Mouse (Mus musculus) frontal cortex, postnatal 14 days (tissue): ENCODE measurements around the gene C1qb.
A peak's percentile ranks its signal among the peaks of the same experiment; 100 is the strongest.

Experiments used
- DNase-seq, 2 experiments: peaks; one replicate each; pipeline ENCODE4 v3.0.0; 2022; ENCODE audit warnings: low spot score in 2 of 2

Gene C1qb

DNA sequence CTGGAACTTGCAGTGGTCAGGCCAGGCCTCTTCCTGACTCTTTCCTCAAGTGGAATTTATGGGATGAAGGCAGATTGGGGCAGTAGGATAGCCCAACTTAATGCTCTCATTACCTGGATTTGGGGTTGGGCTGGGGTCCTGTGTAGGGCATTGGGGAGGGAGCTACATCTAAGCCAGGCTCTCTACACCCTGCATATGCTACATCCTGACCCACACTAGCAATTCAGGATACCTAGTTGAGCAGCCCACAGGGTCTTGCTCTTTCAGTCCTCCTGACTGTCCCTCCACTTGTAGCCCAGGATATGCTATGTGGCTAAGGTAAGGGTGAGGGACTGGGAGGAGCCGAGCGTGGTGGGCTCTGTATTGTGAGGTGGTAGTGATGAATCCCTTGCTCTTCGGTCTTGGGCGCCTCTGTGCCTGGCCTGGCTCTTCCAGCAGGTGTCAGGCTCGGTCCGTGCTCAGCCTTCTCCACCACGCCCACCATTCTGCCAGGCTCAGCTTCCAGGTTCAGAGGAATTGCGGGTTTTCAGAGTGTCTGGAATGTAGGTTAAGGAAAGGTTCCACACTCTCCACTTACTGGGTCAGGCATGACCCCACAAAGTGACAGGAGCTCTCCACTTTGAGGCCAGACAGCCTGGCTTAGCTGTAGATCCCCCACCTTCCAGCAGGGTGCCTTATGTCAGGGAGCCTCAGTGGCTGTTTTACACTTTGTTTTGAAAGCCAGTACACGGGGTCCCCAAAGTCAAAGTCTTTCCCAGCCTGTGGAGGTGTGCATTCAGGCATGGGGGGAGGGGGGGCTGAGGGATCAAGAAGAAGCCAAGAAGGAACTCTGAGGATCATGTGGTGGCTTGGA lies 7.9 kb upstream of the C1qb start:
- DNase-seq = peak; percentile 31 to 64

DNA sequence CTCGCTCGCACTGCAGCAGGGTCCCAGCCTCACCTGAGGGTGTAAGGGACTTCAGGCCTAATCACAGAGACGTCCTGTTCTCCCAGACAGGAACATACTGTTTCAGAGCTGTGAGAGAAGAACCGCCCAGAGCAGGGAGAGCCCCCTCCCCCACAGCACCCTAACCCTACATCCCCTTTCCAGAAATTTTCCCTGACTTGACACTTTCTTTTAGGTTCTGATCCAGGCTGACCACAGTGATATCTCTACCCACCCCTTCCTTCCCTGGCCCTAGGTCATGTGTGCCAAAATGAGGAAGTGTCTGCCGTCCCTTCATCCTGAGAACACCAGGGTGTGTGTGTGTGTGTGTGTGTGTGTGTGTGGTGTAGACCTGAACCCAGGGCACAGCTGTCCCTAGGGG lies 6.8 kb upstream of the C1qb start, which contains the start of gene C1qc:
Gene C1qc, minus strand, starts transcription at position 255 of the 400 bp plus-strand sequence.
- peak in 1 of 2 experiments; percentile 28 for DNase-seq

DNA sequence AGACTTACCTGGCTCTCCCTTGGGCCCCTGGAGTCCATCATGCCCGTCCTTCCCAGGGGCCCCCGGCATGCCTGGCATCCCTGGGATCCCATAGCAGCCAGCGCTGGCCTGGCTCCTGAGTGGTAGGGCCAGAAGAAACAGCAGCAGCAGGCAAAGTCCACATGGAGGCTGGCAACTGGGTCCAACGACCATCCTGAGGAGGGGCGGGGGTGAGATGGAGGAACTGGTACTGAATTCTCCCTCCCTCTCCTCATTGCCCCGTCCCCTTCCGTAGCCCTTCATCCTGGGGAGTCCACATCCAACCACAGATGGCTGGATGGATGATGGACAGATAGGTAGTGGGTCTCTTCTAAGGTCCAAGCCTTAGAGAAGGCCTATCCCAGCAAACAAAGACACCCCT lies 6.4 kb upstream of the C1qb start:
- no peak for DNase-seq

DNA sequence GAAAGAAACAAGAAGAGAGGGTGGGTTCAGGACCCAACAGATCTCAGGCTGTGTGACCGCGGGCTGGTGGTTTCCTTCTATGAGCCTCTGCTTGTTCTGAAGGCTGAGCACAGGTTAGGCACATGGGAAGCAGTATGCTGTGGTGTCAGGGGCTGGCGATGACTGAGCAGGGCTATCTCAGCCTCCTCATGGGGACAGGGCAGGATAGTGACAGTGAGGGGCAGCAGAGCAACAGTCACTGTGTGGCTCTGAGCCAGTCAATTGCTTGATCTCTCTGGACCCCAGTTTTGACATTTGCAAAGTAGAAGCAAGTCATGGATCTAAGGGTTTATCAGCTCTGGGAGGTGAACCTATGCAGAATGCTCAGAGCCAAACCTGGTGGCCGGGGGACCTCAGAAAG lies 5.1 kb upstream of the C1qb start:
- no peak for DNase-seq

DNA sequence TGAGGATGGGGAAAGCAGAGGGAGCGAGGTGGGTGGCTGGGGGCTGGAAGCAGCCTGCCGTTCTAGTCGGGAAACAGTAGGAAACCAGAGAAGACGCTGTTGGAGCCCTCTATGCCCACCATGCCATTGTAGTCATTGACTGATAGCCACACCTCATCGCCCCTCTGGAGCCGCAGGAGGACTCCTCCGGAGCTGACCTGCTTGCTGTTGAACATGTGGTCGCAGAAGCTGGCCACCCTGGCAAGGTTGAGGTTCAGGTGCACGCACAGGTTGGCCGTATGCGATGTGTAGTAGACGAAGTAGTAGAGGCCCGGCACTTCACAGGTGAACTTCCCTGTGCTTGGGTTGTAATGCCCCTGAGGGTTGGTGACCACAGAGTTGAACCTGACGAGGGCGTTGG lies 4.0 kb upstream of the C1qb start:
- no peak for DNase-seq

DNA sequence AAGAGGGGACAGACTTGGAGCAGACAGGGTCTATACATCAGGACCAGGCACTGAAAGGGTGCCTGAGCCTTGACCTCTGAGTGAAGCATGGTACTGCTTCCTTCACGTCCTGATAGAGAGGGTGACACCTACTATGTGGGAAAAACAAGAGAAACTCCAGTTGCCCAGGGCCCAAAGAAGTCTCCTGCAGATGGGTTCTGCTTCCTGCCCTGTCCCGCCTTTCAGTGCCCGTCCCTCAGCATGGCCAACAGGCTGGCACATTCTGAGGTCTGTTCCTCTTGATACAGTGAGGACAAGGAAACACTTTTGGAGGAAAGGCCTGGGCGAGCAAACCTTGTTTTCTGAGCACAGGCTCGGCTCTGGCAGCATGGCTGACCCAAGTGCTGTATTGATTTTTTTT lies 1.7 kb upstream of the C1qb start:
- no peak for DNase-seq

DNA sequence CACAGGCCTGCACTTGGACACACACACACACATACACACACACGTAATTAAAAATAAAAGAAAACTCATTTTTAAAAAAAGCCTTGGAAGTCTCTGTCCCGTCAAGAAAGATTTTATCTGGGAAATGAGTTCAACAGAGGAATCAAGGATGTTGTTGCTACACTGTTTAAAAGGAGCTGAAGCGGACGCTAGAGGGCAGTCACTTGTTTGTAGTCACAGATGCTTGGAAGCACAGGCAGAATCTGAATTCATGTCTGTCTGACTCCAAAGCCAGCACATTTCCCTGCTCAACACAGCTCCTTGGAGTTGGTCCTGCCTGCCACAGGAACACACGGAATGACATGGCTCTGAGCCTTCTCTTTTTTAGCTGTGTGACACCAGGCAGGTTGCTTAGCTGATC lies 7.4 kb downstream of the C1qb start:
- DNase-seq = no peak

DNA sequence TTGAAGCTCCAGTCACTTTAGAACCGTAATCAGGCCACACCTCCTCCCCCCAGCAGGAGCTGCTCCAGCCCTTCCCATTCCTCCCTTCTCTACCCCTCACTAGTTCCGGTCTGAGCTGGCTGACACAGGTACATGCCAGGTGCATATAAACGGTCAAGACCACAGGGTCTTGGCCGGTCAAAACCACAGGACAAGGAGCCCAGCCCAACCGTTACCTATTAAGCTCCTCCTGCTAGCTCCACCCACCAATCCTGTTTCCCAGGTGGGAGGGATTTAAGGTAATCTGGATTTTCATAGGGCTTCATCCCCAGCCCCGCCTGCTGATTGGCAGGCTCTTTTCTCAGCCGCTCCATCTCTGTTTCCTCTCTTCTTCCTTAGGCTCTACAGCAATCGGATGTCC lies 7.8 kb downstream of the C1qb start:
- no peak for DNase-seq

DNA sequence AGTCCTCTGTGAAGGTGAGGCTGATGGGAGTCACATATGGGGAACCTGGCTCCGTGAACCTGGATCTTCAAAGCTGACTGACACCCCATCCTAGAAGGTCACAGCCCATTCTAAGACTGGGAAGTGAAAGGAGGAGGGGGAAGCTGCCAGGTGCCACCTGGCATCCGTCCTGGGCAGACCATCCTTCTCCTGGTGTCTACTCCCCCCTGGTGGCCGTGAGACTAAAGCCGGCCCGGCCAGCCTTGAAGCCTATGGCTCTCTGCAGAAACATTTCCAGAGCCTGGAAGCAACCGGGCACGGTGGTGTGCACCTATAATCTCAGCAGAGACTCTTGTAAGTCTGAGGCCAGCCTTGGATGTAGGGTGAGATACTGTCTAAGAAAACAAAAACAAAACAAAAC lies 9.0 kb downstream of the C1qb start:
- peak in 1 of 2 experiments; percentile 54 for DNase-seq

DNA sequence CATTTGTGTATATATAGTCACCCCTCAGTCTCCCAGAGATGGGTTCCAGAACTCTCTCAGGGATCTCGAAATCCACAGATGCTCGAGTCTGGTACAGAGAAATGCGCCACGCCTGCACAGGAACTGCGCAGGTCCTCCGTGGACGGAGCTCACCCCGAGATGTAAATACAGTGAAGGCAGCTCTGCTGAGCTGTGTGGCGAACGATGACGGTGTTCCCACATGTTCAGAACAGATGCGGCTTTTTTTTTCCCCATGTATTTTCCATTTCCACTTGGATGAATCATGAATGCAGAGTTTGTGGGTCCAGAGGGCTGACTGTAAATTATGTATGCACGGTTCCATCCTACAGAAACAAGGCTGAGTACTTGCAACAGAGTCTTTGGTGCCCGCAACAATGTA lies 11.0 kb downstream of the C1qb start:
- no peak for DNase-seq

DNA sequence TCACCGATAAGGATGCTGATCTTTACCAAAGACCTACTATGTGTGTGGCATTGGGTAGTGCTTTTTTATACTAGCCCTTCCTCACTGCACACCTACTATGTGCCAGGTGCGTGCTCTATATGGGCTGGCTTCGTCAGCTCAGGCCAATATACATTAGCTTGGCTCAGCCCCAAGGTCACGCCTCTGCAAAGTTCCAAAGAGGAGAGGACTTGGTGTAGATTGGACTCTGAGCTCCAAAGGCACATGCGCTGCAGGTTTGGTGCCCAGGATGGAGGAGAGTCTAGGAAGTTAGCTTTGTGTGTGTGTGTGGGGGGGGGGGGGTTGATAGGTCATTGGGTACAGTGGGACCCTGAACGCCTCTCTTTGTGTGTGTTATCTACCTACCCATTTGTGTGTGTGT lies 17.6 kb downstream of the C1qb start:
- no peak for DNase-seq

DNA sequence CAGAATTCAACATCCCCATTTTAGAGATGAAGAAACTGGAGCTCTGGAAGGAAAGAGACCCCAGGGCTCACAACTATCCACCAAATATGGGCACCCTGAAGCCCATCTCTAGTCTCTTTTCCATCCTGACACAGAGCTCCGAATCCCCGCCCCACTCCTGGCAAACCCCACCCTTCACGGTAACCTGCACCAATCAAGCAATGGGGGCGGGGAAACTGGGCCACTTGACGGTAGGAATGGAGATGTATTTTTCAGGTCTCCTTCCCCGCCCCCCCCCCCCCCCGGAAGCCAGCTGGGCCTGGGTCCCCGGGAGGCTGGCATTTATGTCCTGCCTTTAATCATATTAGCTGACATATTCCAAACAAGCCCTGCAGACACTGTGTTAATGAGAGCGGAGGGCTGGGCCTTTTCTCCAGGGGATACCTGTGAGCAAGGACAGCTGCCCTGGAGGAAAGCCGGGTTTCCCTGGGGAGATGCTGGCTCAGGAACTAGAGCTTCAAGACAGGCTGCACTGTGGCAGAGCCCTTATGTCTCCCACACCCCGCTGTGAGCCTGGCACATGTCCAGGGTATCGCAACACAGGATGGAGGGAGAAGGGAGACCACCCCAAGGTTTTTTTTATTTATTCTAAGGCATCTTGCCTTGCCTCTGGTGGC lies 18.2 kb downstream of the C1qb start:
- no peak for DNase-seq

DNA sequence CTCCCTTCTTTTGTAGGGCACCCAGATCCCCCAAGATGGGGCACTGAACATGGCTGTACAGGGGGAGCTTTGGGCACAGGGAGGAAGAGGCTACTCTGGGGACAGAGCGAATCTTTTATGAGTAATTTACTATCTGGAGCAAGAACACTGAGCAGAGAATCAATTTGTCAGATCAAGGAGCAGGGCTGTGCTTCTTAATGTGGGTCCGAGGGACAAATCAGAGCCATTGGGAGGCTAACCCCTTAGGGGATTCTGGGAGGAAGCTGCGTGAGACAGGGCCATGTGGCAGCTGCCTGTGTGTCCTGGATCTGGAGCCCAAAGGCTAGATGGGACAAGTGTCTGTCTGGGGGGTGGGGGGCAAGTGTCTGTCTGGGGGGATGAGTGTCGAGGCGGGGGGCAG lies 20.5 kb downstream of the C1qb start:
- DNase-seq = no peak

DNA sequence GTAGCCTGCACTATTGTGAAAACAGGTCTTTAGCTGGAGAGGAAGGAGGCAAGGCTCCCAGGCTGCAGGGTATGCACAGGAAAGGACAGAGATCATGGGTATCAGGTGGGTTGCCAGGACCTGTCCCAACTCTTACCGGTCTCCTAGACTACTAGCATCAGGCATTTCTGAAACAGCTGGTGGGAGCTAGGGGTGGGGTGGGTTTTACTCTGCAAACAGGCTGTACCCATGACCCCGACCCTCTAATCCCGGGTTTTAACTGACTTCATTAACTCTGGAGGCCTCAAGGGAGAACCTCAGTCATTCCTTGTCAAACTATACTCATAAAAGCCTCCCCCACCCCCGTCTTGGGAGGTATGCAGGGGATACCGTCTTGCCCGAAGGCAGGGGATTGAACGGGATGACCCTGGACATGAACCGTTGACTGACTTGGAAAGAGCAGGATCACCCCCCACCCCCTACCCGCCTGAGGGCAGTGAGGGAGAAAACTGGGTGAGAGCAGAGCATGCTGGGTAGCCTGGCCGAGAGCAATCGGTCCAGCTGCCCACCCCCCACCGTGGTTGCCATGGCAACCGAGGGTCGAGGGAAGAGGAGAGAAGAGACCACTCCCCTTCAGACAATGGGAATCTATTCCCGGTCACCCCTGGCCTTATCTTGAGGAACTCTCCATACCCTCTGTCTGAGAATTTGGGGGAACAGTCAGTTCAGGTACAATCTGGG lies 21.1 kb downstream of the C1qb start:
- DNase-seq = no peak

DNA sequence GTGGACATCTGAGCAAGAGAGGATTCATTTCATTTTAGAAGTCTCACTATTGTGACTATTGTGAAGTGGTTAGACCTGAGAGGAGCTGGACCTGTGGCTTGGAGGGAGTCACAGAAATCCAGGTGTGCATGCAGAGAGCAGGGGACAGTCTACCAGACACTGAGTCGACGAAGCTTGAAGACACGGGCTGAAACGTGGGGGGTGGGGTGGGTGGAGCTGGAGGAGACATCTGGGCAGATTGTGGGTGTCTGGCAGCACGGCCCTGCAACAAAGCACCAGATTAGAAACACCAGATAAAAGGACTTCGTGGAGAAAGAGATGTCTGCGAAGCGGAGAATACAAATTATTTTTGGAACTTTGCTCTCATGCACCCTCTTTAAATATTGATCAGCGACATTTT lies 22.5 kb downstream of the C1qb start:
- no peak for DNase-seq

DNA sequence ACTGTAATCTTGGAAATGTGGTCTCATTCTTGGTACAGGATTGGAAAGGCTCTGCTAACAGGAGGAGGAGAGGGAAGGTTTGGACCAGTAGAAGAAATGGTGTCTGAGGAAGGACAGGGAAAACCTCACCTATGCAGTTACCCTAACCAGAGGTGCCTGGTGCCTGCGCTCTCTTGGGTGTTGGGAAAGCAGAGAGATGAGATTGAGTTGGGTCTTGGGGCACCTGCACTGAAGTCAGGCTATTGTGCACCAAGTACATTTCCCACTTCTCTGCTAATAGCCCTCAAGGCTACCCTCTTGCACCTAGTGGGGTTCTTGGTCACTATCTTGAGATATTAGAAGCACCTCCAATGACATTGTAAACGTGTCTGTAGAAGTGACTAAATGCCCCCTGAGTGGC lies 23.6 kb downstream of the C1qb start:
- DNase-seq = no peak

DNA sequence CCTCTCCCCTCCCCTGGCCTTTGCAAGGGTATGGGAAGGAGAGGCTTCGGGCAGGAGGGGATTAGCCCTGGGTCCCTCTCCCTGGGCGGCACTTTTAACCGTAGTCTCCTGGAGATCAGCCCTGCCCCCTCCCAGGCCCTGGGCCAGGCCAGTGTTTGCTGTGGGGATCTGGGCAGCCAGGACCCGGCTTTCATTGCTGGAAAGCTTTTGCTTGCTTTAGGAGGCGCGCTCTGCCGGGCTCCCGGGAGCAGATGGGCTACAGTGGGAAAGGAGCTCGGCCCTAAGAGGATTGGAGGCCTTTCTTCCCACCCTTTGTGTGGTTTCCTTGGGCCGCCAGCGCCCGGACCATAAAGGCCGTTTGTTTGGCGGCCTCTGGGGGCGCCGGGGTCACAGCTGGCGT lies 24.2 kb downstream of the C1qb start:
- no peak for DNase-seq

DNA sequence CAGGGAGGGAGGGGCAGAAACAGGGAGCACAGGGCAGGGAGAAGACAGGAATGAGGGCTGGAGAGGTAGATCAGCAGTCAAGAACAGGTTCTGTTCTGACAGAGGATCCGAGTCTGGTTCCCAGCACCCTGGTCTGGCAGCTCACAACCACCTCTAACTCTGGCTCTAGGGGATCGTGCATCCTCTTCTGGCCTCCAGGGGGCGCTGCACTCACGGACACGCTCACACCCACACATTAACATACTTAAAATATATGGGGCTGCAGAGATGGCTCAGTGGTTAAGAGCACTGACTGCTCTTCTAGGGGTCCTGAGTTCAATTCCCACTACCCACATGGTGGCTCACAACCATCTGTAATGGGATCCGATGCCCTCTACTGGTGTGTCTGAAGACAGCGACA lies 26.0 kb downstream of the C1qb start:
- DNase-seq = no peak

DNA sequence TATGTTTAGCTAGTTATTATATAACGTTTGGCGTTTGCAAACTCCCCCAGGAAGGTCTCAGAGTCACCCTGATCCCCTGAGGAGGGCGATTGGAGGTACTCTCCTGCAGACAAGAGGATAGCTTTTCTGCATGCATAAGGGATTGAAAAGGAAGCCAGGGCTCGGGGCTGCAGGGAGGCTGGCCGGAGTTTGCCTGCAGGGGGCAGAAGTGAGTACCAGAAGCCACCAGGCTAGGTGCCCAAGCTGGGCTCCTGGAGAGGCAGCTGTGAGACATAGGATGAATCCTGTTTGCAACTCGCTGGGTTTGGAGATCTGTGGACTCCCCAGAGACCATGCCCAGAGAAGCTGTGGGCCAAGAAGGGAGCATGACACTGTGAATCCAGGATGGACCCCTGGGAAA lies 30.9 kb downstream of the C1qb start:
- DNase-seq = no peak

DNA sequence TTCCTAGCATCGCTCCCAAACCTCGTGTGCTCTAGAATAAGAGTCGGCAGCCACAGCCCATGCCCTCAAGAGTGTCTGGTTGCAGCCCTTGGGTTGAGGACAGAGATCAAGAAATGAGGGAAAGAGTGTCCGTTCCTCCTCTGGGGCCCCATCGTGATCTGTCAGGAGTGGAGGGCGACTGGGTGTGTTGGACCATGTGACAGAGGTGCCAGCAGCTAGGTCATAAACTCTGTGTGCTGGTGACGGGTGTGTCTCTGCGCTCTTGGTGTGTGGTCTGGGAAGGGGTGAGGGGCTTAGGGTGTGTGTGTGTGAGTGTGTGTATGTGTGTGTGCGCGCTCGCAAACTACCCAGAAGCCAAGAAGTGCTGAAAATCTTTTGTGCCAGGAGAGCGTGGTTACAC lies 33.0 kb downstream of the C1qb start:
- DNase-seq = no peak

DNA sequence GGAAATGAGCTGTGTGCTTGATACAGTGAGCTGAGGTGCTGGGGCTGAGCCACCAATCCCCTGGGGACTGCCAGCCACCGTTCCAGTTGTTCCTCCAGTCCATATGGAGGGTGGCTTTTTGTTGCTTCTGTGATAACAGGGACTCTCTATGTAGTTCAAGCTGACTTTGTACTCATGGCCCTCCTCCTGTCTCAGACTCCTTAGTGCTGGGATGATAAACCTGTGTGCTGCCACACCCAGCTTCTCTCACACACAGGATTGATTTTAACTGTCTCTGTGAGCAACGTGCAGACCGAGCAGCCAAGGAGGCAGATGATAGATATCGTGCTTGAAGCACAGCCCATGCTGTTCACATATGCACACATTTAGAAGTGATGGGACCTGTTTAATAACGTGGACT lies 33.9 kb downstream of the C1qb start:
- no peak for DNase-seq

DNA sequence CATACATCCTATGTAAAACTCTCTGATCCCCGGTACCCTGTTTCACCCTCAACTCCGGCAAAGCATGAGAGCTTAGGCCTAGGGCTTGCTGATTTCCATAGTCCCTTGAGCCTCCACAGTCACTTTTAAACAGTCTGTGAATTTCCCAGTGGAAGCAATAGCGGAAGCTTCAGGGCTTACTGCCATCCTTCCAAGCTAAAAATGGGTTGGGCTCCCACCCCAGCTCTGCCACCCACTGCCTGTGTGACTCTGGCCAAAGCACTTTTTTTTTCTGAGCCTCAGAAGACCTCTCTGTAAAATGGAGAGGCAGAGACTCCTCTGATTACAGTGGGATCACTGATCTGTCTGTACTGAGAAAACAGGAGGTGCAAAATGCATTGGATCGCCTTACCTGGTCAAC lies 37.4 kb downstream of the C1qb start:
- no peak for DNase-seq

DNA sequence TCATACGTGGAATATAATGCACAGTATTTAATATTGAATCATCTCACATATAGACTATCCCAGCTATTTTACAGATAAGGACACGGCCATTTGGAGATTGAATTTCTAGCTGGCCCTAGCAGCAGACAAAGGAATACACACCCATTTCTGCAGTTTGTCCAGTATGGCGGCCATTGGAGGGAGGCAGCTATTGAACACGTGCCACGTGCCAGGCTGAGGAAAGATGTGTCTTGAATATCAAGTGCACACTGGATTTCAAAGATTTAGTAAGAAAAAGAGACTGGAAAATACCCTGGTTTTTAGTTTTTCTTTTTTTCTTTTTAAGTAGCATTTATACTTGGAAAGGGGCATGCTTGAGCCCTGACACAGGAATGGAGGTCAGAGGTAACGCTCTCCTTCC lies 38.8 kb downstream of the C1qb start:
- no peak for DNase-seq
